Mouse (Mus musculus) hindbrain, postnatal 0 days (tissue): Measurements from ENCODE around the gene Slc4a10. TPM values are rescaled to one million over a fixed set of nuclear protein-coding genes. Genes with fewer than 3 reads are reported as not detected.
"Not testable (repeated sequence)": the region's sequence is repeated elsewhere in the genome, so short reads cannot be mapped to it uniquely, and the experiment has no call there.

Experiments used
- ATAC-seq: fragments of 200-750 bp; cut with Nextera tagmentation; 2 replicates; pipeline ENCODE4 v1.8.0; 2017; ENCODE audit warnings: mild to moderate bottlenecking, moderate TSS enrichment, moderate library complexity
- DNase-seq: peaks from one replicate; pipeline ENCODE4 v3.0.0-alpha.2; 2015; ENCODE audit warnings: low spot score
- H3K27ac ChIP-seq: fragments of 300-500 bp; sonication (generic); 2 replicates; pipeline ENCODE4 v1.5.1; 2014; ENCODE audit warnings: mild to moderate bottlenecking
- H3K27me3 ChIP-seq: fragments of 300-500 bp; sonication (generic); 2 replicates; pipeline ENCODE4 v1.6.1; 2014; ENCODE audit warnings: low read length, mixed read lengths; ENCODE audit not compliant: insufficient read depth
- H3K36me3 ChIP-seq: fragments of 300-500 bp; sonication (generic); 2 replicates; pipeline ENCODE4 v1.6.1; 2014; ENCODE audit warnings: low read length, mixed read lengths; ENCODE audit not compliant: insufficient read depth
- H3K4me1 ChIP-seq: fragments of 300-500 bp; sonication (generic); 2 replicates; pipeline ENCODE4 v1.6.1; 2014; ENCODE audit warnings: antibody characterized with exemption, low read length, mixed read lengths; ENCODE audit not compliant: insufficient read depth
- H3K4me2 ChIP-seq: fragments of 300-500 bp; sonication (generic); 2 replicates; pipeline ENCODE4 v1.6.1; 2014; ENCODE audit warnings: low read depth, mild to moderate bottlenecking, low read length, moderate library complexity, mixed read lengths
- H3K4me3 ChIP-seq: fragments of 300-500 bp; sonication (generic); 2 replicates; pipeline ENCODE4 v1.5.1; 2014; ENCODE audit warnings: low read length
- H3K9ac ChIP-seq: fragments of 300-500 bp; sonication (generic); replicated peaks from 2 replicates; pipeline ENCODE4 v1.6.1; 2014; ENCODE audit warnings: mild to moderate bottlenecking, low read length, moderate library complexity, mixed read lengths
- H3K9me3 ChIP-seq: fragments of 300-500 bp; sonication (generic); 2 replicates; pipeline ENCODE4 v1.6.1; 2016; ENCODE audit warnings: low read length, mixed read lengths
- CTCF ChIP-seq: IDR thresholded peaks from 2 replicates; pipeline ENCODE4 v1.5.1; 2016; ENCODE audit warnings: antibody characterized with exemption, control low read depth, low read depth
- WGBS: fragments of 180-500 bp; shearing (Covaris S2); extraction: QIAGEN DNeasy Blood & Tissue Kit; methylation state at CpG from one replicate; pipeline ENCODE4 v1.1.7; 2014; 5-methylcytosine and 5-hydroxymethylcytosine counted together
- polyA plus RNA-seq: library from polyadenylated mRNA; unstranded; fragments of >200 nt; fragmentation: Nextera tagmentation; extraction: Ambion mirVana; gene quantifications from 2 replicates; pipeline ENCODE4 v1.2.1, GENCODE M21; 2015
- total RNA-seq: library from RNA; depleted of rRNA; stranded (reverse); fragments of >200 nt; gene quantifications from 2 replicates; pipeline ENCODE4 v1.2.3, GENCODE M21; 2014; rRNA removed

Slc4a10 gene
- total RNA-seq (60.8 and 74.4 TPM in 2 replicates), polyA plus RNA-seq (26.0 and 26.8 TPM in 2 replicates)

GRCm38 (mm10) chr2:62046421-62046845 lies at the start of gene Slc4a10:
Slc4a10 (plus strand) TSS chr2:62046462.
- no peaks in the 10 kb centered on the region for H3K4me1 ChIP-seq
- ATAC-seq (peak; percentile 84), DNase-seq (peak; percentile 84)
- peak within 1 kb of the TSS; percentile 68 for H3K9ac ChIP-seq
- peak within 1 kb of the TSS; percentile 92 for H3K27ac ChIP-seq
- H3K36me3 ChIP-seq, result no peaks in the 10 kb centered on the region
- TF ChIP-seq CTCF, result no peak
- peak within 1 kb of the TSS; percentile 58 for H3K4me2 ChIP-seq
- no peaks in the 10 kb centered on the region for H3K27me3 ChIP-seq
- H3K9me3 ChIP-seq, result no peaks in the 10 kb centered on the region
- WGBS, result 8% methylated on average over 10 of the region's 10 CpGs
- peak within 1 kb of the TSS; percentile 51 for H3K4me3 ChIP-seq

- not testable (repeated sequence) for ATAC-seq, H3K36me3 ChIP-seq, H3K27me3 ChIP-seq, H3K9ac ChIP-seq, DNase-seq, H3K4me1 ChIP-seq, H3K27ac ChIP-seq, H3K4me2 ChIP-seq, H3K9me3 ChIP-seq, H3K4me3 ChIP-seq
- 91% methylated on average over 6 of the region's 6 CpGs for WGBS
Measured at GRCm38 (mm10) chr2:62001251-62001650, 45.0 kb upstream of the Slc4a10 start.

GRCm38 (mm10) chr2:62018209-62018608 lies 28.1 kb upstream of the Slc4a10 start:
- Histone ChIP-seq H3K4me3 (no peak overlapping the region), H3K4me2 (no peak overlapping the region), H3K27me3 (no peaks in the 10 kb centered on the region), H3K27ac (no peak overlapping the region), H3K4me1 (no peaks in the 10 kb centered on the region), H3K9ac (no peak overlapping the region), H3K36me3 (no peaks in the 10 kb centered on the region), H3K9me3 (no peaks in the 10 kb centered on the region)
- no peak for TF ChIP-seq CTCF
- 62% methylated on average over 3 of the region's 3 CpGs for WGBS
- ATAC-seq, result no peak
- DNase-seq, result no peak

- Histone ChIP-seq H3K4me1 (no peaks in the 10 kb centered on the region), H3K4me2 (peak overlapping the region; percentile 58), H3K27me3 (no peaks in the 10 kb centered on the region), H3K27ac (peak overlapping the region; percentile 92), H3K4me3 (peak overlapping the region; percentile 51), H3K9ac (peak overlapping the region; percentile 68), H3K36me3 (no peaks in the 10 kb centered on the region), H3K9me3 (no peaks in the 10 kb centered on the region)
- 3% methylated on average over 10 of the region's 10 CpGs for WGBS
- ATAC-seq (peak; percentile 47), DNase-seq (peak; percentile 40)
- TF ChIP-seq CTCF, result no peak
Measured at GRCm38 (mm10) chr2:62046861-62047503, 720 bp downstream of the Slc4a10 start.

DNA sequence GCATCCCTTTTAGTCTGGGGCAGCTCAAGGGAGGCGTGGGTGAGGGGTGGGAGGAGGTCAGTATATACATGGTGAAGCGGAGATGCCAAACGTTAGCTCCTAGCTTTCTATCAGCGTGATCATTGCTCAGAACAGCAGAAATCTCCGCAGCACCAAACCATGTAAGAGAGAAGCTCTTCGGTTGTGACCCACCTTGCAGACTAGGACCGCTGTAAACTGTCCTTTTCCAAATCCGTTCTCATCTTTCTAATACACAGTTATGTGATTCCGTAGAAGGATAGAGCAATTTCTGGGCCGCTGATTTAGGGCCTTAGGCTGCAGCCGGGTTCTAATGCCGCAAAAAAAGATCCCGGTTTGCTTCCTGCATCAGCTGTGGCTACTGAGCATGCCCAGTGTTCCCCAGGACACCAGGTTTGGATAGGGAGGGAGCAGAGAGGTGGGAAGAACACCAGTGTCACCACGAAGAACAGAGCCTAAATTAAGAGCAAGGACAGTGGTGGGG lies 1.3 kb downstream of the Slc4a10 start:
- no peaks in the 10 kb centered on the region for H3K4me1 ChIP-seq
- peak overlapping the region; percentile 92 for H3K27ac ChIP-seq
- WGBS, result under 1% methylated on average over 14 of the region's 14 CpGs
- H3K27me3 ChIP-seq, result no peaks in the 10 kb centered on the region
- no peak for TF ChIP-seq CTCF
- peak overlapping the region; percentile 68 for H3K9ac ChIP-seq
- peak overlapping the region; percentile 58 for H3K4me2 ChIP-seq
- H3K36me3 ChIP-seq, result no peaks in the 10 kb centered on the region
- ATAC-seq (peak; percentile 94), DNase-seq (peak; percentile 89)
- H3K9me3 ChIP-seq, result no peaks in the 10 kb centered on the region
- H3K4me3 ChIP-seq, result peak overlapping the region; percentile 51

GRCm38 (mm10) chr2:62048116-62048515 lies 1.9 kb downstream of the Slc4a10 start:
- H3K27ac ChIP-seq, result peak overlapping the region; percentile 92
- 15% methylated on average over 3 of the region's 3 CpGs for WGBS

GRCm38 (mm10) chr2:62076512-62076911 lies 30.2 kb downstream of the Slc4a10 start:
- DNase-seq (no peak), ATAC-seq (no peak)
- no peaks in the 10 kb centered on the region for H3K9me3 ChIP-seq
- no peaks in the 10 kb centered on the region for H3K36me3 ChIP-seq
- H3K27ac ChIP-seq, result no peak overlapping the region
- H3K4me1 ChIP-seq, result no peaks in the 10 kb centered on the region
- no peak overlapping the region for H3K4me3 ChIP-seq
- H3K9ac ChIP-seq, result no peak overlapping the region
- no peak overlapping the region for H3K4me2 ChIP-seq
- H3K27me3 ChIP-seq, result no peaks in the 10 kb centered on the region
- no peak for TF ChIP-seq CTCF

More at GRCm38 (mm10) chr2:62048116-62048515, 1.9 kb downstream of the Slc4a10 start:
- no peak for TF ChIP-seq CTCF
- Histone ChIP-seq H3K36me3 (no peaks in the 10 kb centered on the region), H3K4me1 (no peaks in the 10 kb centered on the region), H3K4me2 (peak overlapping the region; percentile 58), H3K9ac (peak overlapping the region; percentile 68), H3K27me3 (no peaks in the 10 kb centered on the region), H3K9me3 (no peaks in the 10 kb centered on the region), H3K4me3 (peak overlapping the region; percentile 51)
- peak; percentile 44 for ATAC-seq
- DNase-seq, result peak; percentile 43
